Mouse (Mus musculus): ENCODE results near the gene Slc28a1.

The Slc28a1 gene

DNA sequence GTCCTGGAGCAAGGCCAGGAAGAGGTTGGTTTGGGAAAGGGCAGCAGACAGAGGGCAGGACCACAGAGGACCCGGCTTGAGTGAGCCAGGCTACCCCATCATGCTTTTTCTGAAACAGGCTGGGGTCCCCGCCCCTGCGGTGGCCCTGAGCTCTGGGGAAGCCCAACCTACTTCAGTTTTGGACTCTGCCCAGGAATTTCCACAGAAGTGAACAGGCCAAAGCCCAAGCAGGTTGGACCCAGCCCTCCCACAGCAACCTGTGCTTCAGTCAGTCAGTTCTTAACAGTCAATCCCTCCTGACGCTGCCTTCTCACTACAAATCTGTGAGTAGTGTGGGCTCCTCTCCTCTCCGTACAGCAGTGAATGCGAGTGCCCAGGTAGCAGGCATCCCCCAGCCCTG, at the start of gene Slc28a1:
TSS of gene Slc28a1 (plus strand) at position 245 of the 400 bp plus-strand sequence.
- DNase-seq (ENCODE audit: low read depth, low spot score) = no peak

DNA sequence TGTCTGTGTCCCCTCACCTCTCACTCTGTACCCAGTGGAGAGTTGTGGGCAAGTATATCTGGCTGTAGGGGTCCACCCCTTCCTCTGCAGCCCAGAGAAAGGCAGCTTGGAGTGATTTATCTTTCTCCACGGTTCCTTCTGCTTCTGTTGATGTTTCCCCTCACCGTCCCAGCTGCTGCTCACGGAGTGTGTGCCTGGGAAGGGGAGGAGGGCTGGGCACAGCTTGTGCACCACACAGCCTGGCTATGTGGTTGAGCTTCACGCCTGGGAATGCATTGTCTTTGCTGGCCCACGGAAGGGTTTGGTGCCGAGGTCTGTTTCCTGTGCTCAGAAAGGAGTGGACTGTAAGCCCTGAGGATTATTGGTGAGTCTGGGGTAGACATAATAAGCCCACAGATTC, 47.9 kb upstream of the Slc28a1 start:
- no peak for DNase-seq (ENCODE audit: low read depth, low spot score)

DNA sequence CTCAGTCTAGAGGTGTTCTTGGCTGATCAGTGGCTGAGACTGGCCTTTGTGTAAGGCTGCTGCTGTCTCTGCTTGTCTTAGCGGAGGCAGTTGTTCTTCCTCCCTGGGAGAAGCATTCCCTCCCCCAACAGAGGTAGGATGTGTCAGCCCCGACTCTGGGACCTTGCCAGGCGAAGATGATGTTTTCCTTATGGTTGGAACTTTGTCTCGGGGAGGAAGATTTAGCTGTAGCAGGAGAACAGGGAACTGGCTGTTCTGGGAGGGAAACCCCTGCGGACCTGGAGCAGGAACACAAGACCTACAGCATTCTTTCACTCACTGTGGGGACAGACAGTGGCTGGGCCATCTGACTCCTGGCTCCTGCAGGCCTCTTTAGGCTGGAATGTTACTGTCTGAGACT, 42.1 kb upstream of the Slc28a1 start:
- DNase-seq (ENCODE audit: low read depth, low spot score) = no peak

DNA sequence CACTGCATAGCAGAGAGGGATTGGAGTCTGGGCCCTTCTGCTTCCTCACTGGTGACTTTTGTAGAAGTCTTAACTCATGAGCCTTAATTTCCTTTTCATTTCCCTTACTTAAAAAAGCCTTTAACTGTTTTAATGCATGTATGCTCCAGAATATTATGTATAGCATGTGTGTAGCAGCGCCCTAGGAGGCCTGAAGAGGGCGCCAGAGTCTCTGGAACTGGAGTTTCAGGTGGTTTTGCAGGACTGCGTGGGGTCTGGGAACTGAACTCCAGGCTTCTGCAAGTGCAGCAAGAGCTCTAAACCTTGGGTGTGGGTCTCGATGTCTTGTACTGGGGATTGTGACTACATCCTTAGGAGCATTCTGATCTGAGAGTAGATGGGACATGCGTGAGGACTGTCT, 41.3 kb upstream of the Slc28a1 start:
- DNase-seq (ENCODE audit: low read depth, low spot score) = no peak

DNA sequence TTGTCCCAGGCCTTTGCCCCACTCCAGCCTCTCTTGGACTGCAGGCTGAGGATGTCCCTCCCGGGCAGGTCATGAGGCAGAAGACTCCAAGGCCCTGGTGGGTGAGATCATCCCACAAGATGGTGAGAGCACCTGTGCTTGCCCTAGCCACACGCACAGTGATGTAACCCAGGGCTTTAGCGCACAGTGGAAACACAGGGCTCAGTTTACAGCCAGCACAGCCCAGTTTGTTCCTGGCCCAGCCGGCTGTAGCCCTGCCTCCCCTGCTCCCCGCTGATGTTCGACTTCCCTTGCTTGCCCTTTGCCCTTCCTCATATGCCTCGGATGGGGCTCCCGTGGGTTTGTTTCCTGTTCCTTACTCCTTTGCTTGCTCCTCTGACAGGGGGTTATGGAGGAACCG, 40.1 kb upstream of the Slc28a1 start:
- no peak for DNase-seq (ENCODE audit: low read depth, low spot score)

DNA sequence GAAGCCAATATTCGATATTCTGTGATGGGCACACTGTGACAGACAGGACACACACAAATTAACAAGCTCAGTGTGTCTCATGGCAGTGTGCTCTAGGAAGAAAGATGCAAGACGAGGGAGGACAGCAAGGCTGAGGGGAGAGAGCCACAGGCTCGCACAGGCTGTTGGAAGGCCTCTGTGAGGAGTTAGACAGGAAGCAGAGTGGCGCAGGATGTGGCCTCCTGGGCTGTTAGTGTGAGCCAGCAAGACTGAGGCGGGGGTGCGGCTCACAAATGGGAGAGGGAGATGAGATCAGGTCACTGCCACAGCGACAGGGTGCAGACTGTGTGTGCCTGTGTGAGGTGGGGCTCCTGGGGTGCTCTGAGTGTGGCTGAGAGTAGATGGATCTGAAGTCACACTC, 39.3 kb upstream of the Slc28a1 start:
- DNase-seq (ENCODE audit: low read depth, low spot score) = no peak

DNA sequence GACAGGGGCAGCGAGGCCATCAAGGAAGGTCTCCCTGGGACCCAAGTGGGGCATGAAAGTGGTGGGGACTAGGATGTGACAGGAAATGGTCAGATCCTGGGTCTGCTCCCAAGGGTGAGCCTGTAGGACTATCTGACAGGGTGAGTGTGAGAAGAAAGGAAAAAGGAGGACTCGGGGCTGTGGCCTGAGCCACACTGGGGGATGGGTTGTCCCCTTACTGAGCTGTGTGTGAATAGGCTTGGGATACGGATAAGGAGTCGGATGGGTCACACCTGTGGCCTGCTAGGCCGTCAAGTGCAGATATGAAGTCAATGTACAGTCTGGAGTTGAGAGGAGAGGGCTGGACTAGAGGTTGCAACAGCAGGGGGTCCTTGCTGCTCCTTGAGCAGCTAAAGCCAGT, 38.9 kb upstream of the Slc28a1 start:
- no peak for DNase-seq (ENCODE audit: low read depth, low spot score)

DNA sequence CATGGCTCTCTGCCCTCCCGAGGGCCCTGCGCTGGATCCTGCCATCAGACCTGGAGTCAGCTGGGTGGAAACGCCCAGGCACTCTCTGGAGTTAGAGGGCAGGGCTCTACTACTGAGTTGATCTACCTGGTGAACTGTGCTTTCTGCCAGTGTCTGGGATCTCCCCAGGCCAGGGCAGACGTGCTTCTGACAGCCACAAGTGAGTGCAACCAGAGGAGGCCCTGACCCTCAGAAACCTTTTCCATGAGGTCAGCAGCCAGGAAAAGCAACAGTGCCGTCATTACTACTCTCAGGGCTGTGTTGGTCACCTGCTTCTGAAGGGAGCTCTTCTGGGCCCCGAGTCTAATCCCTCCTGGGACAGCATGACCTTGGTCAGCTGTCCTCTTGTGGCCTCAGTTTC, 37.6 kb upstream of the Slc28a1 start:
- no peak for DNase-seq (ENCODE audit: low read depth, low spot score)

DNA sequence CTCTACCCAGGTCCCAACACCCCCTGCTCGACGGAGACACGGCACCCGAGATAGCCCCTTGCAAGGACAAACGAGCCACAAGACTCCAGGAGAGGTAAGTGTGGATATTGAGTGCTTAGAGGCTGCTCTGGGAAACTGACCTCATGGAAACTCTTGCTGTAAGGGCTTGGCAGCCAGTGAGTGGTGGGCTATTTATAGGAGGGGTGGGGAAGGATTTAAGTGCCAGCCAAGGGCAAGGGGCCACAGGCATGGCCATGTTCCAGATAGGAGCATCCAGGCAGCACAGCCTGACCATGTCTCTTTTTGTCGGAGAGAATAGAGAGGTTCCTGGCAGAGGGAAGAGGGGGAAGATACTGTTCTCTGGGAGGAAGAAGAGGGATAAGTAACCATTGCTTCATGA, 35.9 kb upstream of the Slc28a1 start:
- DNase-seq (ENCODE audit: low read depth, low spot score) = no peak

DNA sequence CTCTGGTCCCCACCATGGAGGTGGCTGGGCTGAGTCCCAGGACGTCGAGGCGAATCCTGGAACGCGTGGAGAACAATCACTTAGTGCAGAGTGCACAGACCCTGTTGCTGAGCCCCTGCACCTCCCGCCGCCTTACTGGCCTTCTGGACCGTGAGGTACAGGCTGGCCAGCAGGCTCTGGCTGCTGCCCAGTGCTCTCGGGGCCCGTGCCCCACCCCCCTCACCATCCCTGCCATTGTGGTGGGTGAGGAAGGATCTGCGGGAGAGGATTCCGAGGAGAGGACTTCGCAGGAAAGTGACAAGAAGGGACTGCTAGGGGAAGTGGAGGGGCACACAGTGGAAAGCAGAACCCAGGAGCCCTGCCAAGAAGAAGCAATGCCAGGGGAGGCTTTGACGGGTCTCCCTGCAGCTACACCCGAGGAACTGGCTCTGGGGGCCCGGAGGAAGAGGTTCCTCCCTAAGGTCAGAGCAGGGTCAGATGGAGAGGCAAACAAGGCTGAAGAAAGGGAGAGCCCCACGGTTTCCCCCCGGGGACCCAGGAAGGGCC, 21.1 kb upstream of the Slc28a1 start:
- no peak for DNase-seq (ENCODE audit: low read depth, low spot score)

DNA sequence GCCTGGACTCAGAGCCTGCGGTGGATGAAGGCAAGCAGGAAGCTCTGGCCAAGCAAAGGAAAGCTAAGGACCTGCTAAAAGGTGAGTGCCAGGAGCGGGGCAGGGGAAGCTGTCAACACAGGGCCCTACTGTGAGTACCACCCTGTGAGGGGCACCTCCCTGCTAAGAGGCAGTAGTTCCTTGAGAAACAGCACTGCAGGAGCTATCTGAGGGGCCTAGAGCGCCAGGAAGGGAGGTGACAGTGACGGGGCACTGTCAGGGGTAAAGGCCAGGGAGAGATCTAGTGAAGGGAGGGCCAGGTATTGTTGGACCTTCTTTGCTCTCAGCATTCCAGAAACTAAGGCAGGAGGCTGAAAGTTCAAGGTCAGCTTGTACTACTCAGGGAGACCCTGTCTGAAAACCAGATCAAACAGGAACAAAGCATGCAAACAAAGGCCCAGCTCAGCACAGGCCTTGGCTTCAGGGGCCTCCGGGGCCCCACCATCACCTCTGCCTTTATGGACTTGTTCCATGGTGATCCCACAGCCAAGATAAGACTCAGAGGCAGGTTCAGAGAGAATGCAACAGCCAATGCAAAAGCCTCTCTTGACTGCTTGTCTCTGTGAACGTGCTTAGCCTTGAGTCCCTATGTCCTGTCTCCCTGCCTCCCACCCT, 20.4 kb upstream of the Slc28a1 start:
- no peak for DNase-seq (ENCODE audit: low read depth, low spot score)

DNA sequence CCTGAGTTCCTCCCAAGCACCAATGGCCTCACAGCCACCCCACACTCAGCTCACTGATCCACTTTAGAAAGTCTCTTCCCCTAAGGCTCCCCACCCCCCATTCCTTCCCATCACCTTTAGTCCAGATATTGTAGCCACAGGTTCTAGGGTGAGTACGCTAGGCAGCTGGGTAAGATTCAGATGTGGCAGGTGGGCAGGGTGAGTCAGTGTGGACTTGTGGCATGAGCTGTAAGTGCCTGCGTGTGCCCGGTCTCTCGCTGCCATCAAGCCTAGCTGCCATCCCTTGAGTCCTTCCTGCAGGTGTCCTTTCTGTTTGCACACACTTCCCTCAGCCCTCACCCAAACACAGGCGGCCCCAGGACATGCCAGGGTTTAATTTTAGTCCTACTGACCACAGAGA, 14.3 kb upstream of the Slc28a1 start:
- DNase-seq (ENCODE audit: low read depth, low spot score) = no peak

DNA sequence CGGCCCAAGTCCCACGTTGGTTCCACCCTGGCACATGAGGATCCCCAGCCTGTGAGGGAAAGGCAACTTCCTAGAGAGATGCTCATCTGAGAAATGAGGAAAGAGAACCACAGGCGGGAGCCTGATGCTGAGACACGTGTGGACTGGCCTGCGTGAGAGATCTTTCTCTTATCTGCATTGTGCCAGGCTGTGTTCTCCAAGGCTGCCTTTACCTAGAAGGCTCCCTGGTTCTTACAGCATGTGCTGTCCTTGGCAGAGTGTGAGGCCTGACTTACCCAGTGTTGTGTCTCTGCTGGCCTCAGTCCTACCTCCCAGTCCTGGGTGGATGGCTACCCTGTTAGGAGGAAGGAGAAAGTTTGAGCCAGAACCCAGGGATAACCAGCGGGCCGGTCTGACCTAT, 11.7 kb upstream of the Slc28a1 start:
- no peak for DNase-seq (ENCODE audit: low read depth, low spot score)

DNA sequence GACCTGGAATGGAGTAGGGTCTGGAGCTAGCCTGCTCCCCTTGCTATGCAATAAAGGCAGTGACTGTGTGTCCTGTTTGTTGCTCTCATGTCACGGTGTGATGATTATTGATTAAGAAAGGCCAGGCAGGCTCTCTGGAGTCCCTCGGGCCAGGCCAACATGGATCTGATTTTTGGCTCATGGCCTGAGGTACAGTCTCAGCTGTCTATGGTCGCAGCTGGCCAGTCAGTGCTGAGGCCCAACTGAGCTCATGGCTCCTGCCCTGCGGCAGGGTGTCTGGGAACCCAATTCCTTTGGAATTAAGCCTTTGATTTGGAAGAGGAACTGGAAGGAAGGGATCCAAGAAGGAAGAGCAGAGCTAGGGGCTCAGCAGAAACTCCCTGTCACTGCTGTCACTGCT, 9.1 kb upstream of the Slc28a1 start:
- DNase-seq (ENCODE audit: low read depth, low spot score) = no peak

DNA sequence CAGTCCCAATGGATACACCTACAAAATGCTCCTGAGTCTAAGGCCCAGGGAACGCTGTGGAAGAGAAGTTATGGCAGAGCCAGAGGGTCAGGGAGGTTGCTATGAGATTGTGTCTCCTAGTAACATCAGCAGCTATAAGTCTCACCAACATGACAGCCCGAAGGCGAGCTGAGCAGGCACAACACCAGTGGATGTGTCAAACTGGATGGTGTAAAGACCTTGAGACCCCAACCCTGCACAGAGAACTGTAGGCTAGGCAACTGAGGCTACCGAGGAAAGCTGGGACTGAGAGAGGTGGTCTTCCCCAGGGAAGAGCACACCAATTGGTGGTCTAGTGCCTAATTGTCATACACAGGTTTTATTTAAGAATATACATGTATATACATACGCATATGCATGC, 6.4 kb upstream of the Slc28a1 start:
- no peak for DNase-seq (ENCODE audit: low read depth, low spot score)

DNA sequence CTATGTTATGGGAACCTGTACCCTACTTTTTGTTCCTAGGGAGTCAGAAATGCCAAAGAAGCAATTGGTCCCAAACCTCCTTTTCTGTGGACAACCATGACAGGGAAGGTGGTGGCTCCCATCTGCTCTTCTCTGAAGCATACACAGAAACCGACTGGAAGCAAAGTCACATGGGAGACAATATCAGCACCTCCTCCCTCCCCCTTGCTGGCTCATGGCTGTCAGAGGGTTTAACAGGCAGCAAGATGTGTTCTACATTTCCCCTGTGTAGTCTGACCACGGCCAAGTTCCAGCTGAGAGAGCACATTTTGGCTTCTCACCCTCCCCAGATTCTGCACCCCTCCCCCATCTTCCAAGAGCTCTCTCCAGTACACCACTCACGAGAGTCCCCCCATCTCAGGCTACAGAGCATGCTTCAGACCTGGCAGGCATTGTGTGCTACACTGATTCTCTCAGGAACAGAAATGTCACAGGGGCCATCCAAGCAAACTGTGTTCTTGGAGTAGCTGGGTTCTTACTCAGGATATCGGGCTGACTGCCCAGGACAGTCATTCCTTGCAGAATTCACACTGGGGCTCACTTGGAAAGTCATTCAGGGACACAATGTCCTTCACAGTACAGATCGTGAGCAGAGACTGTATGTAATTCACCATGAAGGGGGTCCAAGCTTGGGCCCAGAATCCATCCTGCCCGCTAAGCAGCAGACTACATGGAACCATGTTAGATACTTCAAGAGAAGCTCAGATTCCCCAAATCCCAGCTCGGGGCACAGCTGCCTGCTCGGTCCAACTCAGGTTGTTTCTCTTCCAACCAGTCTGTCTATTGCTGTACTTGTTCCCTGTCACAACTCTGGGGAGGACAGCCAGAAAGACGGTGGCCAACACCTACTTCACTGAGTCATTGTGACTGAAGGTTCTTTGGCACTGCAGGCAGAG, 4.6 kb upstream of the Slc28a1 start:
- DNase-seq (ENCODE audit: low read depth, low spot score) = no peak

DNA sequence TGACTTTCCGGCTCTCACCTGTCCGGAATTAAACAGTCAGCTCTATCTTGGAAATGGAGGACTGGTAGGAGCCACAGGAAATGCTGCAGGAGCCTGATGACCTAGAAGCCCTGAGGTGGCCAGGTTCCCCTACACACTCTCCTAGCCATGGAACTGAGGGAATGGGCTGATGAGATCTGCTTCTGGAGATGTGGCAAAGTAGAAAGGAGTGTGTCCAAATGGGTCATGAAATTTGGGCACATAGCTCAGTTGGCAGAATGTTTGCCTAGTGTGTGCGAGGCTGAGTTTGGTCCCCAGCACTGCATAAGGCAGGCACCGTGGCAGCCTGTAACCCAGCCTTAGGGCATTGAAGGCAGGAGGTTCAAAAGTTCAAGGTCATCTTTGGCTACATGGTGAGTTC, 3.8 kb upstream of the Slc28a1 start:
- DNase-seq (ENCODE audit: low read depth, low spot score) = no peak

DNA sequence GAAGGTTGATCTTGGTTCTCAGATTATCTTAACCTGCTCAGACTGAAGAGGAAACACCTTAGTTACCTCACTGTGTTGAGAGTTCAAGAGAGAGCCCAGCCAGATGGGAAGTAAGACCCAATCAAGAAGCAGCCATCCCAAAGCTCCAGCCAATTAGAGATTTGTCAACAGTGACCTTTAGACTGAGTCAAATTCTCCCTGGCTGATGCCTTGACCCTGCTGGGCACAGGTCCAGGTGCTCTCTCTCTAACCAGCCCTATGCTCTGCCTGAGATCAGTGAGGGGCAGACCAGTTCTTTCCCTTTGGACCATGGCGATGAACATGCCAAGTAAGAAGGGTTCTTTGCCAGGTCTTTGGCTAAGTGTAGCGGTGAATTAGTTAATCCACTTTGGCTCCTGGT, 2.9 kb upstream of the Slc28a1 start:
- DNase-seq (ENCODE audit: low read depth, low spot score) = no peak

DNA sequence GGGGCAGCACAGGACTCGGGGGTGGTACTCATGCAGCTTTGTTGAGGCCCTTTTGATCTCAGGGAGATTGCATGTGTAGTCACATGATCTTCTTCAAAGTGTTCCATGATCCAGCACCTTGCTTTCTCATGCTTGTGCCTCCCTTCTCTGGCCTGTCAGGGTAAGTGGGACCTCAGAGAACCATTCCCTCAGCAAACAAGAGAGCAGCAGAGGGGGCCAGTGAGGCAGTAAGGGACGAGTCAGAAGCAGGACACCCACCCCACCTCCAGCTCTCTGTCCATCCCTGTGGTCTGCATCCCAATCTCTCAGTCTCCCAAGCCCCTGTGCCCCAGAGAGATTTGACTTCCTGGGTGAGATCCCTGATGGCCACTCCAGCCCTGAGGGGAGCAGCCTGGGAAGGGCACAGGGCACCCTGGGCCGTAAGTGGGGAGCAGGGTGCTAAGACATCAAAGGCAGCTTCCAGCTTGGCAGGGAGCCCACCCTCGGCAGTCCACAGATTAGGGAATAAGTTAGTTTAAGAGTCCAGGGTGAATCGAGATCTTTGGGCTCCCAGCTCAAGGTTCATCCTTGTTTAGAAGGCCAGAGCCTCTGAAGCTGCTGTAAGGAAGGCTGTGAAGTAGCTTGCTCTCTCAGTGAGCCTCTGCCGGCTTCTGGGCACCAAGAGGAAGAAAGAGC, 1.8 kb upstream of the Slc28a1 start:
- no peak for DNase-seq (ENCODE audit: low read depth, low spot score)

DNA sequence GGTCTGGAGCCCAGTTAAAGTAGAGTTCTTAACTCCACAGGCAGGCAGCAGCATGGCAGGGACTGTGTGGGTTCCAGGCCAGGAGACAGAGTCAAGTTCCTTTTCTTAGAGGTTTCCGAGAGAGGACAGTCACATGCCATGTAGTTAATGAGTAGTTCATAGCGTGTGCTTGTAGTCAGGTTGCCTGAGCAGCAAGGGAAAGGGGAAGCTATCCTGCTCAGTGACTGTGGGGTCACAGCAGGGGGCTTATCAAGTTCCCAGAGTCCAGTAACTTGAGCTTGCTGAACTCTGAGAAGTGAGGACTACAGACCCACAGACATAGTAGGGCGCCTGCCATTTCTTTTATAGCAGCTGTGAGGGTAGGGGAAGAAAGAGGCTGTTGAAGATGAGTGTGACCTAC, 6.5 kb downstream of the Slc28a1 start:
- no peak for DNase-seq (ENCODE audit: low read depth, low spot score)

DNA sequence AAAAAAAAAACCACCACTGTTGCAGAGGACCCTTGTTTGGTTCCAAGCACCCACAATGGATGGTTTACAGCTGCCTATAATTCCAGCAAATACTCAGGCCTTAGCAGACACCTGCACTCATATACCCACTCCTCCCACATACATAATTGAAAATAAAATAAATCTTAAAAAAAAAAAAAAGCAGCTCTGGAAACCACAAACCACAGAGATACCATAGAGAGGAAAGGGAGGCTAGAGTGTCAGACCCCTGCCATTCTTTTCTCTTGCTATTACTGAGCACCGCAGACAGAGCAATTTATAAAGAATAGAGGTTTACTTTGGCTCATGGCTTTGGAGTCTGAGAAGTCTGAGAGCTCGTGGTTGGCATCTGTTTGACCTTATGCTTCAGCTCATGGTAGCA, 8.2 kb downstream of the Slc28a1 start:
- no peak for DNase-seq (ENCODE audit: low read depth, low spot score)

DNA sequence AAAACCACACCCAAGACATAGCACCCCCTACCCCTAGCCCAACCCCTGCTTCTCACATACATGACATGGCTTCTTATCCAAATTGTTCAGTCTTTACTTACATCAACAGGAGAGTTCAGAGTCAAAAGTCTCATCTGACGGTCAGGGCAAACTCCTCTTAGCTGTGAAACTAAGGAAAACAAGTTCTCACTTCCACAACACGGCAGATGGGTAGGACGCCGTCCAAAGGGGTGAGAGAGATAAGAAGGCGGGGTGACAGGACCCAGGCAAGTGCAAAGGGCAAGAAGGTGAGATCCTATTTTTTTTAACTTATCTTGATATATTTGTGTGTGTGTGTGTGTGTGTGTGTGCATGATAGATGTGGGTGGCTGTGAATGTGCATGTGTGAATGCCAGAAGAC, 9.0 kb downstream of the Slc28a1 start:
- no peak for DNase-seq (ENCODE audit: low read depth, low spot score)
